Mouse (Mus musculus) cerebral cortex, adult 2 months (tissue): ENCODE measurements around the gene Nr2f2.

Source experiments
- WGBS: fragments of 180-500 bp; shearing (Covaris S2); methylation state at CpG from one replicate; pipeline ENCODE4 v1.1.7; 2018; 5-methylcytosine and 5-hydroxymethylcytosine counted together

Nr2f2 gene

DNA sequence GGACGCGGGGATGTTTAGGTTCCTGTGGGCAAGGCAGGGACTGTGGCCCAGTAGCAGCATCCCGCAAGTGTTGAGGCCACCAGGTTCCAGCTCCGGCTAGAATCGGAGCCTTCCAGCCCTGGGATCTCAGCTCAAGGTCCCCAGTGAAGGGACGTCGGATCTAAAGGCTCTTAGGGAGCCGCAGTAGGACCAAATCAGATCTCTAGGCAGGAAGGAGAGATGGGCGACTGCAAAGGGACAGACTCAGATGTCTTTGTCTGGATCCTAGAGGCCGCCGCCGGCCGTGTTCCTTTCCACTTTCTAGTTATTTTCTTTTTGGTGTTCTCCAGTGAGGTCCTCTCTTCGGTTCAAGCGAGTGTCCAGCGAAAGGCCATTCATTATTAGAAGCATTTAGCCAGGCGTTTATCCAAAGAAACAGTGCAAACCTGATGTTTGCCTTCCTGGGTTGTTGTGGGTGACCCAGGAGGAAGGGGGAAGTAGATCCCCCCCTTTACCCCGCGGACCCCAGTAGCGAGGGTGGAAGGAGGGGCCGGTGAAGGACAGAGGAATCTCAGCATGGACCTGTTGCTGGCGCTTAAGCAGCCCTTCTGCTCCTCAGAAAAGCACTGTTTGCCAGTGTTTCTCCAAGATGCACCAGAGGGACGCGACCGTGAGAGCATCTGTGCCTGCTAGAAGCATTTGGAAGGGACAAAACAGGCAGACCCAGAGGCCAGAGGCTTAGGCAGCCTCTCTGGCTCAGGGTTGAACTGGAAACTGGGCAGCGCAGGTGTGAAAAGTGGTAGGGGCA lies 34.3 kb downstream of the Nr2f2 start:
- WGBS: 10% methylated on average over 26 of the region's 26 CpGs

DNA sequence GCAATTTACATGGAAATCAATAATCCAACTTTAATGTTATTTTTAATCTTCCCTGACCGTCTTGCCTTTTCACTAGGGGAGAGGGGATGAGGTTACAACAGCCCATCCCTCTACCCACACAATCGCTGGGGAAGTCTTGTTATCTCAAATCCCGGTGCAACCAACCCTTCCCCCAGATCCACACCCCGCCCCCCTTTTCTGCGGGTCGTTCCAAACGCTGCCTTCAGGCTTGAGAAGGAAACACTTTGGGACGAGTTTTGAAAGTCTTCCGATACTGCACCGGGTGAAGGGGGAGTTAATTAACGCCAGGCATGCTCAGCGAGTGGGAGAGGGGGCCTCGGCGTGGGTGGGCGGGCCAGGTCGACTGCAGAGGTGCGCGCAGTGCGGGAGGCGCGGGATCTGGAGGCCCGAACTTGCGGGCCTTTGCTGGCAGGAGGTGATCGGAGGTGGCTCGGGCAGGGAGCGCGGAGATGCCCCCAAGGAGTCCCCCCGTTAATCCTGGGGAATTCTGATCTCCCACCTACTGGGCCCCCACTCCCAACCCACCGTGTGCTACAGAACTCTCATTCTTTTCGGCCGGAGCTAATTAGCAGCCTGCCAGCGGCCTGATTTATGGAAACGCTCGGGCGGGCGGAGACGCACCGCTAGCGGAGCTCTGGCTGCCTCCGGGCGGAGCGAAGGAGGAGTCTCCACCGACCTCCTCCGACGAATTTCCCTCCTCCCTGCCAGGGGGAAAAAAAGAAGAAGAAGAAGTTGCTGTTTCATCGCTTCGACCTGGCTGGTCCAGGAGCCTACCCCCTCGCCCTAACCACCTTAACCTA lies 35.1 kb downstream of the Nr2f2 start:
- WGBS: 1% methylated on average over 45 of the region's 48 CpGs

DNA sequence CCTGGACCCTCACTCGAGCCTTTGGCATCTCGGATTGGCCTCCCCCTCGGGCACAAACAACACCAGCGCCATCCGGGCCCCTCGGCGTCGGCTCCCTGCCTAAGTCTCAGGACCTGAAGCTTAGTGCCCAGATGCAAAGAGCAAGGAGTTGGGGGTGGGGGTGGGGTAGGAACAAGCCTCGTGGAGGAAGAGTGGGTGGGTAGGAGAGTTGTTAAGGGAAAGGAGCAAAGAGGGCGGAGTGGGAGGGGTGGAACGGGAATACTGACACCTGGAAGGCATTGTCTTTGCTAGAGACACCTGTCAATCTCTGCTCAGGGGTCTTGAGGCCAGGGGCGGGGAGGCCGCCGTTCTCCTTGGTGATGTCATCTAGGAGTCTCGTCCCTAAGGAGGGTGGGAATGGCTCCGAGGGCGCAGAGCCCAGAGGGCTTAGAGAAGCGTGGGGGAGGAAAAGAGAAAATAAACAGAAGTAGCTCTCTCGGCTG lies 35.7 kb downstream of the Nr2f2 start:
- 2% methylated on average over 19 of the region's 19 CpGs for WGBS

DNA sequence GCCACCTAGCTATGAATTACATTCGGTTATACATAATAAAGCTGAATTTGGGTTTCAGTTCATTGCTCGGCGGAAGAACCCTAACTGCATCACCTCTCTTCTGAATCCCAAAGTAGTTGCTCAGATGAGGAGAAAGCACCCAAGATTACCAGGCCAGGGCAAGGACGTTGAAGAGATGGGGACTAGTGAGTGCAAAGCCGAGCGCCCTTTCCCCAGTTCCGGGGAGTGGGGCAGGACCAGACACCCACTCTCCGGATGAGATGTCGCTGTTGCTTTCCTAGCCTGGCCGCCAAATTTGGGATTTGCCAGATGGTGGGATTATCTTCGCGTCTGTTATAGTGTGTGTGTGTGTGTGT lies 36.4 kb downstream of the Nr2f2 start:
- WGBS: 18% methylated on average over 12 of the region's 12 CpGs

DNA sequence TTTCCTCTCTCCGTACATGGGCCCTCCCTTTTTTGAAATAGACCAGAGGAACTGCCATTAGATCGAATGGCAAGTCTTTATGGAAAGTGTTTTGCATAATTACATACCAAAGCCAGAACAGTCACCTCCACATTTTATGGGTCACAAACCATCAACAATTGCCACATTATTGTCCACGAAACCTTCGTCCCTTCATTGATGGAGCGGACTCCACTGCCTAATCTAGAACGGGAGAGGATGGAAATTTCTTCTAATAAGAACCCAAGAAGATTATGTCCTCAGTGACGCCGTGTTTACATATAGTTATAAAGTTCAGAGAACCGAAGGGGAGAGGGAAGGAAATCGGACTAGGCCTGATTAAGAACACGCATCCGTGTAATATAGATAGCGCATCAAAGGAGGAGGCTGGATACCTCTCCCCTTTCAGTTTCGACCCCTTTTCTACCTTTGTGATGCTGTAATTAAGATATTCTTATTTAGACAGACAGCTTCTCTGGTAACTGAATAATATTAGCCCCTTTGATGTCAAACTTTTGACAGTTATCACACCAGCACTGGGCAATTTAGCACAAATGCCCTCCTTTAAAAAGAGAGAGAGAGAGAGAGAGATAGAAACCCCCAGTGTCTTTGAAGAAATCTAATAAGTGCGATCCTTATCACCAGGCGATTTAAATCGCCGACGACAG lies 36.9 kb downstream of the Nr2f2 start:
- 18% methylated on average over 19 of the region's 19 CpGs for WGBS

DNA sequence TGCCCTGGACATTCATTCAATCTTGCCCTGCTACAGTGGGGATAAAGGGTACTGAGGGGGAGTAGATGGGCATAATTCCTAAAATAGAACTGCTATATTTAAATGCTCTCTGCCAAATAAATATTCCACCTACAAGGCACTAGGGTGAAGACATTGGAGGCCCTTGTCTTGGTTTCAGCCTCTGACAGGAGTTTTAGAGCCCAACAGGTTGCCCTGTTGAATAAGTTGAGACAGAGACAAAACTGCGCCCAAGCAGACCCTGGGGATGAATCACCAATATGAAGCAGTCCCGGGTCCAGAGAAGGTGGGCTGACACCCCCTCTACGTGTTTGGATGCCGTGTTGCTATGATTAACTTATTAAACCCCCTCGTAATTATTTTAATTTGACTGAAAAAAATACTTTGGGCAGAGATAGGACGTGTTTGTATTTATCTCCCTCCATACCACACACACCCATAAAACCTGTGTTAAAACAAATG lies 37.5 kb downstream of the Nr2f2 start:
- WGBS: 9% methylated on average over 6 of the region's 6 CpGs

DNA sequence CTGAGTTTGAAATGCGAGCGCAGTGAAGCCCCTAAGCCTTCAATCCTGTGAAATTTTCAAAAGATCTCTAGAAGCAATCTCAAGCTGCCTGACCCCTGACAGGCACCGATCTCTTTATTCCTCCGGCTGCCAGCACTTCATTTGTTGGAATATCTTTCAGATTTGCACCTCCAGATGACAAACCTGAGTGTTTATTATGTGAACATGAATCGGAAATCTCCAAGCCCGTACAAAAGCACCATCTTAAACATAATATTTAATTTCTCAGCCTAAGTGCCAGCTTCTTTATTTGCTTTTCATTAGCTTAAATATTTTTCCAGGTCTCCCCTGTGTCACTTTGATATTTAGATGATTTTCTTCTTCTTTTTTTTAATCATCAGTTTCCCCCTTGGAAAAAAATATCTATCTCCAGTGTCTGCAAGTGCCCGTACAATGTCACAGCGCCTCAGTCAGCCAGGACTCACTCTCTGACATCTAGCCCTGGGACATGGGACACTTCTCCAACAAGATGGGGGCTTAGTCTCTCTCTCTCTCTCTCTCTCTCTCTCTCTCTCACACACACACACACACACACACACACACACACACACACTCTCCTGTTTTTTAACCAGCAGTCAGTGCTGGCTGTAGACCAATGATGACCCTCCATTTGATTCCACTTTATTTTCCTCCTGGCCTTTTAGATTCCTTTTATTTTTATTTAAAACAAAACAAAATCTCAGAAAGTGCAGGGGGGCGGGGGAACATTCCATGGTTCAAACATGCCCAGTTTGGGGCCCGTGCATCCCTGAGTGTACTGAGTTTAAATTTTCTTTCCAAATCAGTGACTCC lies 38.1 kb downstream of the Nr2f2 start:
- 17% methylated on average over 10 of the region's 10 CpGs for WGBS

- WGBS: 19% methylated on average over 2 of the region's 2 CpGs
Measured at GRCm38 (mm10) chr7:70327191-70327590, 39.3 kb downstream of the Nr2f2 start.

GRCm38 (mm10) chr7:70326176-70327035 lies 40.1 kb downstream of the Nr2f2 start:
- 12% methylated on average over 21 of the region's 21 CpGs for WGBS

GRCm38 (mm10) chr7:70325381-70325780 lies 41.2 kb downstream of the Nr2f2 start:
- 7% methylated on average over 18 of the region's 18 CpGs for WGBS

DNA sequence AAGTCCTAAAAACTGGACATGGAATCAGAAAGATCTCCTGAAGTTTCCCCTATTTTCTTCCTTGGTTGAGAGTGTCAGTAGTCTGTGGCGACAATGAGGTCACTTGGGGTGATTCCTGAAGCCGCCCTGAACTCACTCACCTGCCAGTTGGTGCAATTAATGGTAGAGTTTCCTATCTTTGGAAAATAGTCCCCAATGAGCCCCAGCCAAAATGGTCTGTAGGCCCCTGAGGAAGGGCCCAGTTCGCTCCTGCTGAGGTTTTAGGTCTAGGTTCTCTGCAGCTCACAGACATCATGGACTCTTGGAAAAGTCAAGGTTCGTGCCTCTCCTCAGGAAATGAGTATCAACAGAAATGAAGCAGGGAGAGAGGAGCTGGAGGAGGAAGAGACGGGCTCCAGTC lies 42.0 kb downstream of the Nr2f2 start:
- WGBS: 18% methylated on average over 5 of the region's 5 CpGs

- 17% methylated on average over 9 of the region's 9 CpGs for WGBS
Measured at GRCm38 (mm10) chr7:70324041-70324440, 42.5 kb downstream of the Nr2f2 start.

DNA sequence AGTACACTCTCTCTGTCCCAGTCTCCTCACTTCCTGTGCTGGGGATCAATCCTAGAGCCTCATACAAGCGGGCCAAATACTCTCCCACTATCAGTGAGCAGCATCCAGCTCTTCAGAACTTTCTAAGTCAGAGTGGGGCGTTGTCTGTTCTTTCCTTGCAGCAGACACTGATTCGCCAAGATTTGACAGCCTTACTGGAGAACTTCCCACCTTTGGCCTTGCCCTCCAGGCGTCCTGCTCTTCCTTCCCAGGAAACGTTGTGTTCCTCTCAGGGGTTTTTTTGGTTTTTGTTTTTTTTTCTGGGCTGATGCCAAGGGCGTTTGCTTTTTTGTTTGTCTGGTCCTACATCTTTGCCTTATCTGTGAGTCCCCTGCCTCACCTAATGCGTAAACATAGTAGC lies 60.8 kb downstream of the Nr2f2 start:
- 64% methylated on average over 7 of the region's 7 CpGs for WGBS
